Mouse (Mus musculus): ENCODE measurements around the gene Gm21969.

The Gm21969 gene

GRCm38 (mm10) chr4:139602357-139603244 is at the start of gene Gm21969:
Gene Gm21969 (plus strand): TSS chr4:139603186.
- peak in 1 of 2 experiments; percentile 61 for DNase-seq (ENCODE audit: low spot score in 2 of 2)

GRCm38 (mm10) chr4:139555235-139555634 is 47.8 kb upstream of the Gm21969 start:
- DNase-seq (ENCODE audit: low spot score in 2 of 2), result no peak

GRCm38 (mm10) chr4:139555951-139556350 is 47.0 kb upstream of the Gm21969 start:
- peak in 1 of 2 experiments; percentile 30 for DNase-seq (ENCODE audit: low spot score in 2 of 2)

- no peak for DNase-seq (ENCODE audit: low spot score in 2 of 2)
These were observed 34.6 kb upstream of the Gm21969 start for GRCm38 (mm10) chr4:139568361-139568760.

- no peak for DNase-seq (ENCODE audit: low spot score in 2 of 2)
These were observed 32.2 kb upstream of the Gm21969 start for GRCm38 (mm10) chr4:139570756-139571155.

- no peak for DNase-seq (ENCODE audit: low spot score in 2 of 2)
These were observed 30.0 kb upstream of the Gm21969 start for GRCm38 (mm10) chr4:139572928-139573512.

GRCm38 (mm10) chr4:139574156-139574798 is 28.7 kb upstream of the Gm21969 start:
- DNase-seq (ENCODE audit: low spot score in 2 of 2), result peak; percentile 91 to 97

- peak in 1 of 2 experiments; percentile 49 for DNase-seq (ENCODE audit: low spot score in 2 of 2)
These were observed 27.9 kb upstream of the Gm21969 start for GRCm38 (mm10) chr4:139574799-139575672.

- DNase-seq (ENCODE audit: low spot score in 2 of 2), result no peak
These were observed 27.3 kb upstream of the Gm21969 start for GRCm38 (mm10) chr4:139575673-139576003.

- no peak for DNase-seq (ENCODE audit: low spot score in 2 of 2)
These were observed 26.6 kb upstream of the Gm21969 start for GRCm38 (mm10) chr4:139576251-139576880.

GRCm38 (mm10) chr4:139577006-139577405 is 26.0 kb upstream of the Gm21969 start:
- DNase-seq (ENCODE audit: low spot score in 2 of 2), result no peak

- no peak for DNase-seq (ENCODE audit: low spot score in 2 of 2)
These were observed 24.6 kb upstream of the Gm21969 start for GRCm38 (mm10) chr4:139578389-139578788.

- DNase-seq (ENCODE audit: low spot score in 2 of 2), result no peak
These were observed 24.0 kb upstream of the Gm21969 start for GRCm38 (mm10) chr4:139579003-139579402.

- DNase-seq (ENCODE audit: low spot score in 2 of 2), result no peak
These were observed 23.5 kb upstream of the Gm21969 start for GRCm38 (mm10) chr4:139579466-139579865.

GRCm38 (mm10) chr4:139580663-139581336 is 22.2 kb upstream of the Gm21969 start:
- DNase-seq (ENCODE audit: low spot score in 2 of 2), result no peak

- DNase-seq (ENCODE audit: low spot score in 2 of 2), result no peak
These were observed 21.4 kb upstream of the Gm21969 start for GRCm38 (mm10) chr4:139581427-139582051.

- no peak for DNase-seq (ENCODE audit: low spot score in 2 of 2)
These were observed 20.6 kb upstream of the Gm21969 start for GRCm38 (mm10) chr4:139582346-139582745.

GRCm38 (mm10) chr4:139582903-139583302 is 20.1 kb upstream of the Gm21969 start:
- DNase-seq (ENCODE audit: low spot score in 2 of 2), result no peak

- no peak for DNase-seq (ENCODE audit: low spot score in 2 of 2)
These were observed 19.2 kb upstream of the Gm21969 start for GRCm38 (mm10) chr4:139583629-139584245.

GRCm38 (mm10) chr4:139584704-139585103 is 18.3 kb upstream of the Gm21969 start:
- no peak for DNase-seq (ENCODE audit: low spot score in 2 of 2)

Measured in cerebellum, postnatal 4 days (tissue).